Mouse (Mus musculus) hindbrain, embryonic 15.5 days (tissue): ENCODE data around the gene Gm29776. TPM values are rescaled to one million over a fixed set of nuclear protein-coding genes. Genes with fewer than 3 reads are reported as not detected.

Experiments used
- ATAC-seq: fragments of 200-750 bp; cut with Nextera tagmentation; 2 replicates; pipeline ENCODE4 v1.8.0; 2017; ENCODE audit warnings: low read depth, moderate number of reproducible peaks, moderate TSS enrichment; ENCODE audit not compliant: low FRiP score
- H3K27ac ChIP-seq: fragments of 300-500 bp; sonication (generic); replicated peaks from 2 replicates; pipeline ENCODE4 v1.5.1; 2015; ENCODE audit warnings: mild to moderate bottlenecking, inconsistent platforms
- H3K27me3 ChIP-seq: fragments of 300-500 bp; sonication (generic); 2 replicates; pipeline ENCODE4 v1.6.1; 2015; ENCODE audit warnings: control low read depth, inconsistent platforms
- H3K36me3 ChIP-seq: fragments of 300-500 bp; sonication (generic); 2 replicates; pipeline ENCODE4 v1.6.1; 2015; ENCODE audit warnings: control low read depth, inconsistent platforms
- H3K4me1 ChIP-seq: fragments of 300-500 bp; sonication (generic); replicated peaks from 2 replicates; pipeline ENCODE4 v1.6.1; 2015; ENCODE audit warnings: control low read depth, inconsistent platforms
- H3K4me2 ChIP-seq: fragments of 300-500 bp; sonication (generic); 2 replicates; pipeline ENCODE4 v1.6.1; 2015; ENCODE audit warnings: moderate library complexity, mild to moderate bottlenecking, inconsistent platforms
- H3K4me3 ChIP-seq: fragments of 300-500 bp; sonication (generic); 2 replicates; pipeline ENCODE4 v1.5.1; 2015; ENCODE audit warnings: mild to moderate bottlenecking, inconsistent platforms
- H3K9ac ChIP-seq: fragments of 300-500 bp; sonication (generic); 2 replicates; pipeline ENCODE4 v1.6.1; 2015; ENCODE audit warnings: inconsistent platforms
- H3K9me3 ChIP-seq: fragments of 300-500 bp; sonication (generic); 2 replicates; pipeline ENCODE4 v1.6.1; 2016; ENCODE audit warnings: control low read depth, inconsistent platforms
- WGBS: fragments of 180-500 bp; shearing (Covaris S2); methylation state at CpG from one replicate; pipeline ENCODE4 v1.1.7; 2015; 5-methylcytosine and 5-hydroxymethylcytosine counted together
- microRNA-seq: library from miRNA; unstranded; fragments of <30 nt; microRNA quantifications from one replicate; pipeline ENCODE4, GENCODE M21; 2016
- polyA plus RNA-seq: library from polyadenylated mRNA; unstranded; fragments of >200 nt; fragmentation: Nextera tagmentation; extraction: Ambion mirVana; gene quantifications from 2 replicates; pipeline ENCODE4 v1.2.1, GENCODE M21; 2015

Gene Gm29776
- polyA plus RNA-seq, 1 experiment from 2014 or later = 0.30 TPM

GRCm38 (mm10) chr14:54644294-54644693 lies 54.3 kb downstream of the Gm29776 start:
- Histone ChIP-seq H3K4me2 (no peak overlapping the region), H3K4me1 (peaks cover 30% of the 10 kb centered on the region), H3K9me3 (no peaks in the 10 kb centered on the region), H3K36me3 (peaks cover 69% of the 10 kb centered on the region), H3K4me3 (no peak overlapping the region), H3K27ac (no peak overlapping the region), H3K27me3 (no peaks in the 10 kb centered on the region), H3K9ac (no peak overlapping the region)
- 95% methylated on average over 9 of the region's 9 CpGs for WGBS
- ATAC-seq = no peak

DNA sequence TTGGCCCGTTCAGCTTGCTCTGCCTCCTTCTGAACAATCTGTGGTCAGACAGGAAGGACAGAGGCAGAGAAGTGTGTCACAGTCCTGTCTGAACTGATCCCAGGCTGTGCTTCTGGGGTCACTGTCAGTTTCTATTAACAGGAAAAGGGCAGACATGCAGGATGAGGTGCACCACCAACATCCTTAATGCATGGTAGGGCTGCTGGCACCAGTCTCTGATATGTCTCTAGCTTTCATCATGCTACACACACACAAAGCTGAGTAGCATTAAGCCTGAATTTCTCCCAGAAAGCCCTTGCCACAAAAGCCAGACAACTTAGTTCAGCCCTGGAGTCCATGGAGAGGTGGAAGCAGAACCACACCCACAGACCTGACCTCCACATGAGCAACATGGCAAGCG lies 55.6 kb downstream of the Gm29776 start:
- peaks cover 58% of the 10 kb centered on the region for H3K36me3 ChIP-seq
- H3K4me1 ChIP-seq = peaks cover 32% of the 10 kb centered on the region
- no peak for ATAC-seq
- H3K4me2 ChIP-seq = no peak overlapping the region
- no peak overlapping the region for H3K27ac ChIP-seq
- H3K4me3 ChIP-seq = no peak overlapping the region
- no peak overlapping the region for H3K9ac ChIP-seq
- H3K27me3 ChIP-seq = no peaks in the 10 kb centered on the region
- no peaks in the 10 kb centered on the region for H3K9me3 ChIP-seq
- WGBS = 81% methylated on average over 2 of the region's 2 CpGs

Small RNA genes within 50 kb of the gene (microRNA-seq; reads per million reads assigned to microRNA genes)
- not detected for gene Mir6948

Other genes starting within 250 kb of the Gm29776 start
- 30.3 and 34.3 TPM in 2 replicates for gene Lrp10, start 234.7 kb downstream of the Gm29776 start, polyA plus RNA-seq
- gene Rem2, start 222.7 kb downstream of the Gm29776 start, polyA plus RNA-seq = 39.7 and 42.2 TPM in 2 replicates
- gene Prmt5, start 181.3 kb downstream of the Gm29776 start, polyA plus RNA-seq = 89.7 and 101 TPM in 2 replicates
- gene Haus4, start 144.2 kb downstream of the Gm29776 start, polyA plus RNA-seq = 19.0 TPM in 2 replicates
- 8.7 and 9.6 TPM in 2 replicates for gene Ajuba, start 121.3 kb downstream of the Gm29776 start, polyA plus RNA-seq
- gene 4931414P19Rik, start 92.8 kb downstream of the Gm29776 start, polyA plus RNA-seq = 5.1 and 6.1 TPM in 2 replicates
- gene Psmb5, start 80.8 kb downstream of the Gm29776 start, polyA plus RNA-seq = 441 and 446 TPM in 2 replicates
- not detected in 2 replicates for gene Psmb11, start 77.4 kb downstream of the Gm29776 start, polyA plus RNA-seq
- gene Gm17606, start 57.9 kb downstream of the Gm29776 start, polyA plus RNA-seq = not detected in 2 replicates
- gene Cdh24, start 57.5 kb downstream of the Gm29776 start, polyA plus RNA-seq = 12.2 and 12.6 TPM in 2 replicates
- gene 1700123O20Rik, start 12.6 kb downstream of the Gm29776 start, polyA plus RNA-seq = 67.6 and 68.3 TPM in 2 replicates
- 124 and 137 TPM in 2 replicates for gene Acin1, start 11.9 kb downstream of the Gm29776 start, polyA plus RNA-seq
- not detected in 2 replicates for gene Cebpe, start 13.3 kb upstream of the Gm29776 start, polyA plus RNA-seq
- 8.0 and 9.1 TPM in 2 replicates for gene Slc7a8, start 83.1 kb upstream of the Gm29776 start, polyA plus RNA-seq
- not detected in 2 replicates for gene Rnf212b, start 115.3 kb upstream of the Gm29776 start, polyA plus RNA-seq
- 12.1 and 13.7 TPM in 2 replicates for gene Homez, start 172.1 kb upstream of the Gm29776 start, polyA plus RNA-seq
- 4.1 and 4.8 TPM in 2 replicates for gene Ppp1r3e, start 178.7 kb upstream of the Gm29776 start, polyA plus RNA-seq
- 3.2 and 4.3 TPM in 2 replicates for gene Bcl2l2, start 184.5 kb upstream of the Gm29776 start, polyA plus RNA-seq
- not detected in 2 replicates for gene Gm20521, start 184.6 kb upstream of the Gm29776 start, polyA plus RNA-seq
- 161 and 162 TPM in 2 replicates for gene Pabpn1, start 193.7 kb upstream of the Gm29776 start, polyA plus RNA-seq
- gene Slc22a17, start 214.3 kb upstream of the Gm29776 start, polyA plus RNA-seq = 250 and 277 TPM in 2 replicates
- 16.3 and 17.2 TPM in 2 replicates for gene Efs, start 227.3 kb upstream of the Gm29776 start, polyA plus RNA-seq
- gene Il25, start 233.9 kb upstream of the Gm29776 start, polyA plus RNA-seq = 0.70 and 0.90 TPM in 2 replicates
- gene Cmtm5, start 237.4 kb upstream of the Gm29776 start, polyA plus RNA-seq = 12.8 and 14.7 TPM in 2 replicates